Mouse (Mus musculus) left cerebral cortex, adult 6 months (tissue): ENCODE measurements around the gene Mt2. TPM values are rescaled to one million over a fixed set of nuclear protein-coding genes. Genes with fewer than 3 reads are reported as not detected.

Experiments
- long read RNA-seq, 2 experiments: library from polyadenylated mRNA; unstranded; transcript quantifications; one replicate each; pipeline ENCODE4 v2.0.0; 2019 to 2020
- polyA plus RNA-seq: library from polyadenylated mRNA; unstranded; fragments of <200 nt; fragmentation: Nextera tagmentation; gene quantifications from 2 replicates; pipeline ENCODE4 v1.2.3, GENCODE M21; 2021

Mt2 gene
- polyA plus RNA-seq, result 241 and 320 TPM in 2 replicates
- long read RNA-seq, experiment 1, transcript Mt2-201 (3 exons, 511 nt), result major isoform, 14 of 18 reads
- long read RNA-seq, experiment 1, partial matches to known transcripts, result 0 of 18 reads
- long read RNA-seq, experiment 1, other reads (novel, unspliced or antisense), result 4 of 18 reads
- long read RNA-seq, experiment 2, transcript Mt2-201 (3 exons, 511 nt), result major isoform, 176 of 176 reads
- long read RNA-seq, experiment 2, partial matches to known transcripts, result 0 of 176 reads
- long read RNA-seq, experiment 2, other reads (novel, unspliced or antisense), result 0 of 176 reads

DNA sequence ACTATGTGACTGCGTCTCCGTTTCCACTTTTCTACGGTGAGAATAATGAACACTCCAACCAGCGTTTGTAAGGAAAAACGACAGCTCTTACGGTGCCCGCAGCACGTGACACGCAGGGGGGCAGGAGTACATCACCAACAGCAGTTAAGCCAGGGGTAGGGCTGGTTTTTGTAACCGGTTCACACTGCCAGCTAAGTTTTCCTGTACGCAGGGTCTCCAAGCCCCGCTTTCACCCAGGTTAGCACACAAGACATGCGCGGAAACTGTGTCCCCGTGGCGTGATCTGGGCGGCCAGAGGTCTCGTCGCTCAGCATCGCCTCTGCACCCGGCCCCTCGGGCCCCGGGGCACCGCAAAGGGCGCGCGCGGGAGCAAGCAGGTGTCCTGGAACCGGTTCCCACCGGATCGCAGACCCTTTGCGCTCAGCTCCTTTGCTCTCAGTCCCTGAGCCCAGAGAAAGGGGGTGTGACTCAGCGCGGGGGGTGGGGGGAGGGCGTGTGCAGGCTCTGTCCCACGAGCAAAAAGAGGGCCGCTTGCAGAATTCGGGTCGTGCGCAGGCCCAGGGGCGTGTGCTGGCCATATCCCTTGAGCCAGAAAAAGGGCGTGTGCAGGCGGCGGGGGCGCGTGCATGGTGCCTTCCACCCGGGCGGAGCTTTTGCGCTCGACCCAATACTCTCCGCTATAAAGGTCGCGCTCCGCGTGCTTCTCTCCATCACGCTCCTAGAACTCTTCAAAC is at the start of gene Mt2:
TSS of gene Mt2 (plus strand) at position 590 of the 734 bp plus-strand sequence.

DNA sequence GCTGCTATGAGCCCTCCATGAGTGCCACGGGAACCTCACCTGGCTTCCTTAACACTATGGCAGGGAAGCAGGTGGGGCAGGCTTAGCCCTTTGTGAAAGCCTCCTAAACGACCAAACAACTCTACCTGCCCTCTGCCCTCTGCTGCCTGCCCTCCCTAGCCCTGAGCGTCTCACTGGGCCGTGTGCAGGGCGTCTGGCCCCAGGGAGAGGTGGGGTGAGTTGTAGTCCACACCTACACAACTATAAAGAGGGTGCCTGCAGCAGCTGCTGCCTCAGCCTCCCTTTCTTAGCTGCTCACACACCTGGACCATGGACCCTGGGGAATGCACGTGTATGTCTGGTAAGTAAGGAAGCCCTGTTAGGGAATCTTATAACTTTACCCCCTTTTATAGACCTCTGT is 35.5 kb upstream of the Mt2 start, which contains the start of gene Mt4:
TSS of gene Mt4 (plus strand) at position 265 of the 400 bp plus-strand sequence.

GRCm38 (mm10) chr8:94152513-94153300 is 19.8 kb upstream of the Mt2 start, which contains the start of gene Mt3:
Gene Mt3 (plus strand): TSS chr8:94152607.

DNA sequence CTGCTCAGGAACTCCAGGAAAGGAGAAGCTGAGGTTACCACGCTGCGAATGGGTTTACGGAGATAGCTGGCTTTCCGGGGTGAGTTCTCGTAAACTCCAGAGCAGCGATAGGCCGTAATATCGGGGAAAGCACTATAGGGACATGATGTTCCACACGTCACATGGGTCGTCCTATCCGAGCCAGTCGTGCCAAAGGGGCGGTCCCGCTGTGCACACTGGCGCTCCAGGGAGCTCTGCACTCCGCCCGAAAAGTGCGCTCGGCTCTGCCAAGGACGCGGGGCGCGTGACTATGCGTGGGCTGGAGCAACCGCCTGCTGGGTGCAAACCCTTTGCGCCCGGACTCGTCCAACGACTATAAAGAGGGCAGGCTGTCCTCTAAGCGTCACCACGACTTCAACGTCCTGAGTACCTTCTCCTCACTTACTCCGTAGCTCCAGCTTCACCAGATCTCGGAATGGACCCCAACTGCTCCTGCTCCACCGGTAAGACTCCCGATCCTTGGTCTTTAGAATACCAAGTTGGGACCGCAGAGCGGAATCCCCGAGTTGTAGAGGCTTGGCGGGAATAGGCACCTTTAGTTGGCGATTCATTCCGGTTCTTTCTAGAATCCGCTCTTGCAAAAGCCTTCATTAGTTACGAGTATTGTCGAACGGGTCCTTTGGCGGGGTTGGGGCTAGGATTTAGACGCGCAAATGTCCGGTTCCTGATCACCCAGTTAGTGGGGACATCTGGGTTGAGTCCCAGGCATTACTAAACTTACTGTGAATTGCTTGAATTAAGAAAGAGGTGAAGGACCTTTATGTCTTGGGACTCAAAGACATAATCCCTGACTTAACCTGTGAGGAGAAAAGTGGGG is 6.6 kb downstream of the Mt2 start, which contains the start of gene Mt1:
TSS of gene Mt1 (plus strand) at position 226 of the 856 bp plus-strand sequence.

GRCm38 (mm10) chr8:94214252-94215173 is 42.0 kb downstream of the Mt2 start, which contains the start of gene Nup93:
Gene Nup93 (plus strand): TSS chr8:94214564.

Other genes starting within 250 kb of the Mt2 start
- gene Amfr, start 159.8 kb upstream of the Mt2 start, polyA plus RNA-seq, result 37.2 and 80.5 TPM in 2 replicates
- gene Nudt21, start 135.6 kb upstream of the Mt2 start, polyA plus RNA-seq, result 26.4 and 27.2 TPM in 2 replicates
- gene Ogfod1, start 135.5 kb upstream of the Mt2 start, polyA plus RNA-seq, result 45.5 and 56.9 TPM in 2 replicates
- gene Bbs2, start 73.7 kb upstream of the Mt2 start, polyA plus RNA-seq, result 11.4 and 11.5 TPM in 2 replicates
- not detected in 2 replicates for gene Mt4, start 35.5 kb upstream of the Mt2 start, polyA plus RNA-seq
- gene Mt3, start 20.1 kb upstream of the Mt2 start, polyA plus RNA-seq, result 1,224 and 1,264 TPM in 2 replicates
- 1,102 and 1,154 TPM in 2 replicates for gene Mt1, start 6.4 kb downstream of the Mt2 start, polyA plus RNA-seq
- 8.2 and 9.8 TPM in 2 replicates for gene Nup93, start 41.9 kb downstream of the Mt2 start, polyA plus RNA-seq
- not detected in 2 replicates for gene Slc12a3, start 156.5 kb downstream of the Mt2 start, polyA plus RNA-seq
- gene Herpud1, start 213.8 kb downstream of the Mt2 start, polyA plus RNA-seq, result 75.3 and 87.3 TPM in 2 replicates